In genomic region chr4:80863906-80864305, GRCm38 (mm10) we compare ENCODE assay signal across 16 mouse cellular contexts. TPM values are rescaled to one million over a fixed set of nuclear protein-coding genes. Genes with fewer than 3 reads are reported as not detected.
DNase-seq lines count a peak whose midpoint lies in the region; TF ChIP-seq lines count a peak whose summit lies in the region.
"Had no signal": no experiment of that assay in that cellular context is flagged by ENCODE, and none has a peak within 500 bp of the region (broad histone marks: within the 10 kb centered on the region; RNA-seq: fewer than 3 reads in every experiment).

No protein-coding gene starts in this region.

- no peak for TF ChIP-seq CTCF in gastrocnemius, adult 2 months (IDR thresholded peaks at IDR 0.05)

- H3K27ac ChIP-seq in gastrocnemius, adult 2 months, result no peak overlapping the region
- H3K27ac ChIP-seq: embryonic facial prominence, embryonic 12.5 days had no signal

- DNase-seq in cerebellum, postnatal 10 days, result peak; percentile 57 to 70
- no peak for DNase-seq in cerebellum, adult 11-12 months
- peak; percentile 30 for DNase-seq in gastrocnemius, adult 2 months
- no peak for DNase-seq in gastrocnemius, postnatal 25 days
- peak; percentile 15 for DNase-seq in gastrocnemius, postnatal 14 days
- no peak for DNase-seq in gastrocnemius, postnatal 36 days
- DNase-seq in left cerebral cortex, postnatal 4 days, result peak; percentile 39
- DNase-seq in left cerebral cortex, postnatal 14 days (ENCODE audit: low spot score in 2 of 2), result no peak
- DNase-seq: adrenal gland, adult 8-10 months; B cell, adult 2 months; cerebellum, adult 8-10 months had no signal

- H3K4me3 ChIP-seq in gastrocnemius, adult 2 months, result no peak overlapping the region

- intact Hi-C loops in gastrocnemius, adult 2 months (cut with DNase I), result no loop called here
- intact Hi-C loops in gastrocnemius, postnatal 14 days (cut with DNase I; ENCODE audit: low total_unique reads), result no loop called here
- intact Hi-C loops in gastrocnemius, postnatal 36 days (cut with DNase I), result no loop called here
- intact Hi-C loops in left cerebral cortex, postnatal 4 days (cut with DNase I), result loop anchor here (10.0 kb wide), 1 partner anchor 1751 kb away; no protein-coding TSS in a partner anchor
- intact Hi-C loops in left cerebral cortex, postnatal 14 days (cut with DNase I), result no loop called here

RNA-seq across cellular contexts. Expression of gene Tyrp1, which starts 30.0 kb away (rescaled TPM):
- total RNA-seq in gastrocnemius, adult 2 months (2021), result not detected
- total RNA-seq in gastrocnemius, postnatal 25 days (2021), result not detected
- total RNA-seq in gastrocnemius, postnatal 14 days (2021), result under 1 TPM; 0.40 to 0.51 TPM
- not detected for total RNA-seq in gastrocnemius, postnatal 36 days (2021)
- under 1 TPM in 1 of 2 experiments, not detected in 1; 0.16 TPM for total RNA-seq in left cerebral cortex, postnatal 4 days (2021)
- under 1 TPM; 0.32 to 0.33 TPM for total RNA-seq in left cerebral cortex, postnatal 14 days (2021)
- total RNA-seq: adrenal gland, adult 18-20 months; adrenal gland, adult 8-10 months; adrenal gland, postnatal 14 days; adrenal gland, postnatal 36 days; CH12.LX had no signal

RNA-seq across cellular contexts. Expression of gene Lurap1l, which starts 46.5 kb away (rescaled TPM):
- total RNA-seq in gastrocnemius, adult 2 months (2021), result 1 to 10 TPM in 1 of 2 experiments, under 1 TPM in 1; 0.97 to 1.3 TPM
- total RNA-seq in gastrocnemius, postnatal 25 days (2021), result 1 to 10 TPM; 1.7 to 2.0 TPM
- 1 to 10 TPM; 2.9 to 4.4 TPM for total RNA-seq in gastrocnemius, postnatal 14 days (2021)
- total RNA-seq in gastrocnemius, postnatal 36 days (2021), result 1 to 10 TPM; 1.1 to 1.3 TPM
- total RNA-seq in left cerebral cortex, postnatal 4 days (2021), result 1 to 10 TPM; 2.4 to 3.2 TPM
- 1 to 10 TPM; 6.3 to 7.0 TPM for total RNA-seq in left cerebral cortex, postnatal 14 days (2021)
- total RNA-seq: CH12.LX had no signal

Comparison
In these comparisons a context has a peak if more than half of its experiments do, and no peak if none do; other contexts are left out.
1. DNase-seq: peak in cerebellum, postnatal 10 days (2 of 2), gastrocnemius, adult 2 months (single experiment), gastrocnemius, postnatal 14 days (single experiment) and left cerebral cortex, postnatal 4 days (single experiment); none in cerebellum, adult 11-12 months (single experiment), gastrocnemius, postnatal 25 days (single experiment), gastrocnemius, postnatal 36 days (0 of 2) and left cerebral cortex, postnatal 14 days (0 of 2).